Mouse (Mus musculus): ENCODE results near the gene Cntnap5a.

Gene Cntnap5a

GRCm38 (mm10) chr1:115684518-115685368 lies at the start of gene Cntnap5a:
Cntnap5a (plus strand) TSS chr1:115684756.
- in situ Hi-C loops (cut with MboI; ENCODE audit: low pct_unique_long_range_greater_than_20kb in 1 of 2, low sequenced_read_pairs in 2 of 2, unreplicated experiment in 1 of 2) = no loop called here

GRCm38 (mm10) chr1:115646921-115647320 lies 37.6 kb upstream of the Cntnap5a start:
- in situ Hi-C loops (cut with MboI; ENCODE audit: low pct_unique_long_range_greater_than_20kb in 1 of 2, low sequenced_read_pairs in 2 of 2, unreplicated experiment in 1 of 2) = no loop called here

- in situ Hi-C loops (cut with MboI; ENCODE audit: low pct_unique_long_range_greater_than_20kb in 1 of 2, low sequenced_read_pairs in 2 of 2, unreplicated experiment in 1 of 2) = no loop called here
Observed at GRCm38 (mm10) chr1:115658343-115659064, 26.1 kb upstream of the Cntnap5a start.

GRCm38 (mm10) chr1:115686494-115686893 lies 1.9 kb downstream of the Cntnap5a start:
- in situ Hi-C loops (cut with MboI; ENCODE audit: low pct_unique_long_range_greater_than_20kb in 1 of 2, low sequenced_read_pairs in 2 of 2, unreplicated experiment in 1 of 2) = no loop called here

GRCm38 (mm10) chr1:115699798-115700197 lies 15.2 kb downstream of the Cntnap5a start:
- in situ Hi-C loops (cut with MboI; ENCODE audit: low pct_unique_long_range_greater_than_20kb in 1 of 2, low sequenced_read_pairs in 2 of 2, unreplicated experiment in 1 of 2) = no loop called here

GRCm38 (mm10) chr1:115742556-115742955 lies 58.0 kb downstream of the Cntnap5a start:
- in situ Hi-C loops (cut with MboI; ENCODE audit: low pct_unique_long_range_greater_than_20kb in 1 of 2, low sequenced_read_pairs in 2 of 2, unreplicated experiment in 1 of 2) = no loop called here

GRCm38 (mm10) chr1:115745569-115745968 lies 61.0 kb downstream of the Cntnap5a start:
- in situ Hi-C loops (cut with MboI; ENCODE audit: low pct_unique_long_range_greater_than_20kb in 1 of 2, low sequenced_read_pairs in 2 of 2, unreplicated experiment in 1 of 2) = no loop called here

- in situ Hi-C loops (cut with MboI; ENCODE audit: low pct_unique_long_range_greater_than_20kb in 1 of 2, low sequenced_read_pairs in 2 of 2, unreplicated experiment in 1 of 2) = no loop called here
Observed at GRCm38 (mm10) chr1:115784737-115785136, 100.2 kb downstream of the Cntnap5a start.

GRCm38 (mm10) chr1:115842591-115842990 lies 158.0 kb downstream of the Cntnap5a start:
- in situ Hi-C loops (cut with MboI; ENCODE audit: low pct_unique_long_range_greater_than_20kb in 1 of 2, low sequenced_read_pairs in 2 of 2, unreplicated experiment in 1 of 2) = no loop called here

- in situ Hi-C loops (cut with MboI; ENCODE audit: low pct_unique_long_range_greater_than_20kb in 1 of 2, low sequenced_read_pairs in 2 of 2, unreplicated experiment in 1 of 2) = no loop called here
Observed at GRCm38 (mm10) chr1:115847605-115848004, 163.0 kb downstream of the Cntnap5a start.

- in situ Hi-C loops (cut with MboI; ENCODE audit: low pct_unique_long_range_greater_than_20kb in 1 of 2, low sequenced_read_pairs in 2 of 2, unreplicated experiment in 1 of 2) = no loop called here
Observed at GRCm38 (mm10) chr1:115852206-115852605, 167.7 kb downstream of the Cntnap5a start.

- in situ Hi-C loops (cut with MboI; ENCODE audit: low pct_unique_long_range_greater_than_20kb in 1 of 2, low sequenced_read_pairs in 2 of 2, unreplicated experiment in 1 of 2) = no loop called here
Observed at GRCm38 (mm10) chr1:115918396-115918795, 233.8 kb downstream of the Cntnap5a start.

- in situ Hi-C loops (cut with MboI; ENCODE audit: low pct_unique_long_range_greater_than_20kb in 1 of 2, low sequenced_read_pairs in 2 of 2, unreplicated experiment in 1 of 2) = no loop called here
Observed at GRCm38 (mm10) chr1:115925953-115926665, 241.6 kb downstream of the Cntnap5a start.

- in situ Hi-C loops (cut with MboI; ENCODE audit: low pct_unique_long_range_greater_than_20kb in 1 of 2, low sequenced_read_pairs in 2 of 2, unreplicated experiment in 1 of 2) = no loop called here
Observed at GRCm38 (mm10) chr1:115932045-115932444, 247.5 kb downstream of the Cntnap5a start.

GRCm38 (mm10) chr1:115945892-115946291 lies 261.3 kb downstream of the Cntnap5a start:
- in situ Hi-C loops (cut with MboI; ENCODE audit: low pct_unique_long_range_greater_than_20kb in 1 of 2, low sequenced_read_pairs in 2 of 2, unreplicated experiment in 1 of 2) = no loop called here

GRCm38 (mm10) chr1:115956528-115956927 lies 272.0 kb downstream of the Cntnap5a start:
- in situ Hi-C loops (cut with MboI; ENCODE audit: low pct_unique_long_range_greater_than_20kb in 1 of 2, low sequenced_read_pairs in 2 of 2, unreplicated experiment in 1 of 2) = no loop called here

- in situ Hi-C loops (cut with MboI; ENCODE audit: low pct_unique_long_range_greater_than_20kb in 1 of 2, low sequenced_read_pairs in 2 of 2, unreplicated experiment in 1 of 2) = no loop called here
Observed at GRCm38 (mm10) chr1:115964993-115965575, 280.5 kb downstream of the Cntnap5a start.

GRCm38 (mm10) chr1:115990204-115990603 lies 305.6 kb downstream of the Cntnap5a start:
- in situ Hi-C loops (cut with MboI; ENCODE audit: low pct_unique_long_range_greater_than_20kb in 1 of 2, low sequenced_read_pairs in 2 of 2, unreplicated experiment in 1 of 2) = no loop called here

- in situ Hi-C loops (cut with MboI; ENCODE audit: low pct_unique_long_range_greater_than_20kb in 1 of 2, low sequenced_read_pairs in 2 of 2, unreplicated experiment in 1 of 2) = no loop called here
Observed at GRCm38 (mm10) chr1:116015768-116016167, 331.2 kb downstream of the Cntnap5a start.
